Mouse (Mus musculus) forebrain, embryonic 13.5 days (tissue): ENCODE data around the gene Tmem210. TPM values are rescaled to one million over a fixed set of nuclear protein-coding genes. Genes with fewer than 3 reads are reported as not detected.
A peak's percentile ranks its signal among the peaks of the same experiment; 100 is the strongest.

Experiments
- ATAC-seq: fragments of 200-750 bp; cut with Nextera tagmentation; 2 replicates; pipeline ENCODE4 v1.8.0; 2017
- H3K27ac ChIP-seq: fragments of 300-500 bp; sonication (generic); 2 replicates; pipeline ENCODE4 v1.5.1; 2015; ENCODE audit warnings: inconsistent platforms, mild to moderate bottlenecking, moderate library complexity
- H3K27me3 ChIP-seq: fragments of 300-500 bp; sonication (generic); 2 replicates; pipeline ENCODE4 v1.6.1; 2015; ENCODE audit warnings: mild to moderate bottlenecking, inconsistent platforms
- H3K36me3 ChIP-seq: fragments of 300-500 bp; sonication (generic); 2 replicates; pipeline ENCODE4 v1.6.1; 2015; ENCODE audit warnings: mild to moderate bottlenecking, inconsistent platforms; ENCODE audit not compliant: poor library complexity, severe bottlenecking
- H3K4me1 ChIP-seq: fragments of 300-500 bp; sonication (generic); 2 replicates; pipeline ENCODE4 v1.6.1; 2015; ENCODE audit warnings: inconsistent platforms
- H3K4me2 ChIP-seq: fragments of 300-500 bp; sonication (generic); 2 replicates; pipeline ENCODE4 v1.6.1; 2015; ENCODE audit warnings: inconsistent platforms, mild to moderate bottlenecking, moderate library complexity
- H3K4me3 ChIP-seq: fragments of 300-500 bp; sonication (generic); 2 replicates; pipeline ENCODE4 v1.5.1; 2015; ENCODE audit warnings: mild to moderate bottlenecking, inconsistent platforms
- H3K9ac ChIP-seq: fragments of 300-500 bp; sonication (generic); 2 replicates; pipeline ENCODE4 v1.6.1; 2015; ENCODE audit warnings: mild to moderate bottlenecking, inconsistent platforms
- H3K9me3 ChIP-seq: fragments of 300-500 bp; sonication (generic); replicated peaks from 2 replicates; pipeline ENCODE4 v1.6.1; 2016; ENCODE audit warnings: inconsistent platforms
- WGBS: fragments of 180-500 bp; shearing (Covaris S2); methylation state at CpG from one replicate; pipeline ENCODE4 v1.1.7; 2015; 5-methylcytosine and 5-hydroxymethylcytosine counted together
- polyA plus RNA-seq: library from polyadenylated mRNA; unstranded; fragments of >200 nt; fragmentation: Nextera tagmentation; extraction: Ambion mirVana; gene quantifications from 2 replicates; pipeline ENCODE4 v1.2.1, GENCODE M21; 2015

Gene Tmem210
- polyA plus RNA-seq, 1 experiment from 2014 or later = not detected

GRCm38 (mm10) chr2:25290101-25290815 is 2.3 kb downstream of the Tmem210 start:
- peaks cover 26% of the 10 kb centered on the region for H3K4me1 ChIP-seq
- H3K27ac ChIP-seq = no peak overlapping the region
- H3K27me3 ChIP-seq = peaks cover 78% of the 10 kb centered on the region
- H3K9ac ChIP-seq = peak overlapping the region; percentile 21
- H3K4me2 ChIP-seq = peak overlapping the region; percentile 51
- WGBS = 2% methylated on average over 54 of the region's 54 CpGs
- no peaks in the 10 kb centered on the region for H3K9me3 ChIP-seq
- peaks cover 15% of the 10 kb centered on the region for H3K36me3 ChIP-seq
- H3K4me3 ChIP-seq = peak overlapping the region; percentile 27
- no peak for ATAC-seq

- ATAC-seq = no peak
These were observed 2.8 kb downstream of the Tmem210 start for GRCm38 (mm10) chr2:25290816-25291130.

GRCm38 (mm10) chr2:25291184-25292053 is 3.5 kb downstream of the Tmem210 start:
- Histone ChIP-seq H3K4me1 (peaks cover 26% of the 10 kb centered on the region), H3K9me3 (no peaks in the 10 kb centered on the region), H3K4me2 (peak overlapping the region; percentile 51), H3K9ac (peak overlapping the region; percentile 43; the same call in 1 of the 2 replicates), H3K27me3 (peaks cover 90% of the 10 kb centered on the region), H3K4me3 (peak overlapping the region; percentile 27), H3K36me3 (peaks cover 3% of the 10 kb centered on the region), H3K27ac (no peak overlapping the region)
- 3% methylated on average over 32 of the region's 32 CpGs for WGBS
- peak; percentile 22; the same call in 1 of the 2 replicates for ATAC-seq

More at GRCm38 (mm10) chr2:25290816-25291130, 2.8 kb downstream of the Tmem210 start:
- H3K9ac ChIP-seq = peak overlapping the region; percentile 21; the same call in 1 of the 2 replicates
- H3K36me3 ChIP-seq = peaks cover 10% of the 10 kb centered on the region
- H3K9me3 ChIP-seq = no peaks in the 10 kb centered on the region
- H3K4me2 ChIP-seq = peak overlapping the region; percentile 51
- no peak overlapping the region for H3K27ac ChIP-seq
- H3K4me1 ChIP-seq = peaks cover 26% of the 10 kb centered on the region
- peak overlapping the region; percentile 27 for H3K4me3 ChIP-seq
- peaks cover 83% of the 10 kb centered on the region for H3K27me3 ChIP-seq
- under 1% methylated on average over 18 of the region's 18 CpGs for WGBS

- no peaks in the 10 kb centered on the region for H3K36me3 ChIP-seq
- peaks cover 96% of the 10 kb centered on the region for H3K27me3 ChIP-seq
- 0 out of 2 replicates have a peak, but pooled peaks have one; percentile 31 for ATAC-seq
- no peak overlapping the region for H3K27ac ChIP-seq
- no peaks in the 10 kb centered on the region for H3K9me3 ChIP-seq
- H3K9ac ChIP-seq = peak overlapping the region; percentile 43
- 4% methylated on average over 36 of the region's 43 CpGs for WGBS
- peak overlapping the region; percentile 50 for H3K4me2 ChIP-seq
- H3K4me3 ChIP-seq = peak overlapping the region; percentile 27
- H3K4me1 ChIP-seq = peaks cover 26% of the 10 kb centered on the region
These were observed 4.2 kb downstream of the Tmem210 start for GRCm38 (mm10) chr2:25292054-25292544.

GRCm38 (mm10) chr2:25292856-25293255 is 4.9 kb downstream of the Tmem210 start:
- WGBS = 0% methylated on average over 1 of the region's 1 CpGs
- H3K4me2 ChIP-seq = no peak overlapping the region; the same call in 1 of the 2 replicates
- no peak overlapping the region for H3K27ac ChIP-seq
- peaks cover 98% of the 10 kb centered on the region for H3K27me3 ChIP-seq
- H3K36me3 ChIP-seq = no peaks in the 10 kb centered on the region
- ATAC-seq = no peak
- H3K4me3 ChIP-seq = no peak overlapping the region
- H3K9ac ChIP-seq = no peak overlapping the region
- peaks cover 26% of the 10 kb centered on the region for H3K4me1 ChIP-seq
- H3K9me3 ChIP-seq = no peaks in the 10 kb centered on the region

- WGBS = 79% methylated on average over 9 of the region's 9 CpGs
- Histone ChIP-seq H3K27ac (no peak overlapping the region), H3K9ac (no peak overlapping the region), H3K4me2 (no peak overlapping the region), H3K4me1 (peaks cover 26% of the 10 kb centered on the region), H3K9me3 (no peaks in the 10 kb centered on the region), H3K36me3 (no peaks in the 10 kb centered on the region), H3K4me3 (no peak overlapping the region), H3K27me3 (peaks cover 98% of the 10 kb centered on the region)
- no peak for ATAC-seq
These were observed 5.8 kb downstream of the Tmem210 start for GRCm38 (mm10) chr2:25293706-25294105.

- H3K9me3 ChIP-seq = no peaks in the 10 kb centered on the region
- no peak overlapping the region for H3K4me2 ChIP-seq
- ATAC-seq = no peak
- peaks cover 64% of the 10 kb centered on the region for H3K27me3 ChIP-seq
- H3K36me3 ChIP-seq = no peaks in the 10 kb centered on the region
- H3K4me3 ChIP-seq = no peak overlapping the region
- no peak overlapping the region for H3K27ac ChIP-seq
- WGBS = 78% methylated on average over 8 of the region's 8 CpGs
- peaks cover 7% of the 10 kb centered on the region for H3K4me1 ChIP-seq
- no peak overlapping the region for H3K9ac ChIP-seq
These were observed 9.1 kb downstream of the Tmem210 start for GRCm38 (mm10) chr2:25297093-25297492.

- H3K9me3 ChIP-seq = no peaks in the 10 kb centered on the region
- no peak overlapping the region for H3K27ac ChIP-seq
- H3K36me3 ChIP-seq = no peaks in the 10 kb centered on the region
- H3K27me3 ChIP-seq = peaks cover 58% of the 10 kb centered on the region
- H3K9ac ChIP-seq = no peak overlapping the region
- H3K4me2 ChIP-seq = no peak overlapping the region
- H3K4me1 ChIP-seq = no peaks in the 10 kb centered on the region
- ATAC-seq = no peak
- WGBS = 85% methylated on average over 10 of the region's 10 CpGs
- H3K4me3 ChIP-seq = no peak overlapping the region
These were observed 10.1 kb downstream of the Tmem210 start for GRCm38 (mm10) chr2:25298046-25298445.

- H3K9ac ChIP-seq = no peak overlapping the region
- no peaks in the 10 kb centered on the region for H3K9me3 ChIP-seq
- WGBS = 81% methylated on average over 3 of the region's 3 CpGs
- no peak overlapping the region for H3K27ac ChIP-seq
- H3K27me3 ChIP-seq = peaks cover 51% of the 10 kb centered on the region
- no peak overlapping the region for H3K4me3 ChIP-seq
- ATAC-seq = no peak
- no peaks in the 10 kb centered on the region for H3K36me3 ChIP-seq
- peaks cover 6% of the 10 kb centered on the region for H3K4me1 ChIP-seq
- H3K4me2 ChIP-seq = no peak overlapping the region
These were observed 15.5 kb downstream of the Tmem210 start for GRCm38 (mm10) chr2:25303452-25303851.

GRCm38 (mm10) chr2:25303931-25304656 is 16.1 kb downstream of the Tmem210 start:
- Histone ChIP-seq H3K4me2 (peak overlapping the region; percentile 86), H3K27me3 (peaks cover 55% of the 10 kb centered on the region), H3K36me3 (no peaks in the 10 kb centered on the region), H3K4me1 (peaks cover 6% of the 10 kb centered on the region), H3K9me3 (no peaks in the 10 kb centered on the region), H3K9ac (peak overlapping the region; percentile 34; the same call in 1 of the 2 replicates), H3K27ac (no peak overlapping the region), H3K4me3 (peak overlapping the region; percentile 54)
- WGBS = 69% methylated on average over 7 of the region's 7 CpGs
- ATAC-seq = 0 out of 2 replicates have a peak, but pooled peaks have one; percentile 13

GRCm38 (mm10) chr2:25304657-25305541 is 17.0 kb downstream of the Tmem210 start:
- H3K27ac ChIP-seq = no peak overlapping the region
- peaks cover 6% of the 10 kb centered on the region for H3K4me1 ChIP-seq
- no peaks in the 10 kb centered on the region for H3K9me3 ChIP-seq
- H3K27me3 ChIP-seq = peaks cover 63% of the 10 kb centered on the region
- 3% methylated on average over 37 of the region's 45 CpGs for WGBS
- H3K4me3 ChIP-seq = peak overlapping the region; percentile 54
- H3K36me3 ChIP-seq = no peaks in the 10 kb centered on the region
- peak overlapping the region; percentile 67 for H3K9ac ChIP-seq
- H3K4me2 ChIP-seq = peak overlapping the region; percentile 86
- peak; percentile 91 for ATAC-seq
